In genomic region chr17:3085152-3085551, GRCm38 (mm10) we compare ENCODE assay signal across 8 mouse cellular contexts. TPM values are rescaled to one million over a fixed set of nuclear protein-coding genes. Genes with fewer than 3 reads are reported as not detected.
DNase-seq lines count a peak whose midpoint lies in the region; ATAC-seq and TF ChIP-seq lines count a peak whose summit lies in the region.

No protein-coding gene starts in this region.

- H3K27me3 ChIP-seq in G1E (ENCODE audit: insufficient read depth, low read length): peaks cover 12% of the 10 kb centered on the region; the same call in 1 of the 2 replicates
- no peaks in the 10 kb centered on the region for H3K27me3 ChIP-seq in forebrain, embryonic 12.5 days
- no peaks in the 10 kb centered on the region for H3K27me3 ChIP-seq in liver, embryonic 14.5 days (ENCODE audit: control insufficient read depth, insufficient read depth, low read length)

- H3K9me3 ChIP-seq in G1E (replicated peaks): no peaks in the 10 kb centered on the region
- 0 out of 2 replicates have a peak, but pooled peaks cover 3% of the 10 kb centered on the region for H3K9me3 ChIP-seq in forebrain, embryonic 12.5 days
- H3K9me3 ChIP-seq in liver, embryonic 14.5 days (ENCODE audit: control insufficient read depth, low read length): no peaks in the 10 kb centered on the region

- no peak for TF ChIP-seq CTCF in G1E (IDR thresholded peaks at IDR 0.05; ENCODE audit: low read depth, low read length)
- no peak for TF ChIP-seq CTCF in liver, embryonic 14.5 days (IDR thresholded peaks at IDR 0.05; ENCODE audit: low read depth)

- no peak for TF ChIP-seq EP300 in liver, embryonic 14.5 days (IDR thresholded peaks at IDR 0.05; ENCODE audit: low read depth)

- H3K4me2 ChIP-seq in forebrain, embryonic 12.5 days: peak overlapping the region; percentile 63
- peak overlapping the region; percentile 60 for H3K4me2 ChIP-seq in liver, embryonic 14.5 days (ENCODE audit: low read depth)

- H3K27ac ChIP-seq in forebrain, embryonic 12.5 days: no peak overlapping the region
- H3K27ac ChIP-seq in liver, embryonic 14.5 days: no peak overlapping the region

- no peaks in the 10 kb centered on the region for H3K36me3 ChIP-seq in G1E (replicated peaks)
- no peaks in the 10 kb centered on the region for H3K36me3 ChIP-seq in forebrain, embryonic 12.5 days (replicated peaks)
- H3K36me3 ChIP-seq in liver, embryonic 14.5 days (replicated peaks; ENCODE audit: control insufficient read depth, insufficient read depth, low read depth): no peaks in the 10 kb centered on the region

- H3K9ac ChIP-seq in forebrain, embryonic 12.5 days: no peak overlapping the region
- H3K9ac ChIP-seq in liver, embryonic 14.5 days (replicated peaks): no peak overlapping the region

- H3K4me3 ChIP-seq in G1E (ENCODE audit: low read depth, low read length): peak overlapping the region; percentile 72; the same call in 1 of the 2 replicates
- H3K4me3 ChIP-seq in forebrain, embryonic 12.5 days (replicated peaks): peak overlapping the region; percentile 53
- H3K4me3 ChIP-seq in liver, embryonic 14.5 days (ENCODE audit: insufficient read depth in 1 of 2, low read depth in 2 of 2, low read length in 2 of 2): no peak overlapping the region; a peak in 2 of 4 replicates

- WGBS in forebrain, embryonic 12.5 days: 62% methylated on average over 3 of the region's 3 CpGs
- 58% methylated on average over 3 of the region's 3 CpGs for WGBS in liver, embryonic 14.5 days (ENCODE audit: insufficient replicate concordance)

- DNase-seq in kidney, adult 11 months: peak; percentile 11
- DNase-seq in kidney, postnatal 10 days: no peak
- no peak for DNase-seq in G1E (ENCODE audit: low spot score)
- no peak for DNase-seq in liver, embryonic 14.5 days (ENCODE audit: low read depth in 3 of 3, low spot score in 3 of 3)
- DNase-seq in c-Kit-positive CD71-positive TER-119-positive erythroid progenitor cells, embryonic 14.5 days (ENCODE audit: low spot score): no peak
- DNase-seq in adrenal gland, postnatal 4 days (ENCODE audit: low spot score in 2 of 2): no peak
- no peak for DNase-seq in kidney, adult 8-10 months

- ATAC-seq in G1E (ENCODE audit: extremely low read depth, insufficient number of reproducible peaks, low FRiP score, poor library complexity, severe bottlenecking): no peak
- no peak for ATAC-seq in forebrain, embryonic 12.5 days (ENCODE audit: low FRiP score)
- ATAC-seq in liver, embryonic 14.5 days (ENCODE audit: insufficient read depth): no peak

- peaks cover 15% of the 10 kb centered on the region for H3K4me1 ChIP-seq in G1E (ENCODE audit: insufficient read depth, low read depth, low read length)
- H3K4me1 ChIP-seq in forebrain, embryonic 12.5 days: peaks cover 3% of the 10 kb centered on the region; the same call in 1 of the 2 replicates
- H3K4me1 ChIP-seq in liver, embryonic 14.5 days (replicated peaks; ENCODE audit: control insufficient read depth in 2 of 2, insufficient read depth in 2 of 2, low read length in 1 of 2): peaks cover 0 to 7% of the 10 kb centered on the region in 2 experiments; a peak in 2 of 4 replicates

RNA-seq across cellular contexts. Expression of gene Scaf8, which starts 29.6 kb away (rescaled TPM):
- total RNA-seq in G1E (2014; fragmentation: Nextera tagmentation): 76.5 and 79.9 TPM in 2 replicates
- total RNA-seq in G1E (2017): 38.0 and 43.5 TPM in 2 replicates
- 51.0 and 57.0 TPM in 2 replicates for polyA plus RNA-seq in G1E (2012)
- 27.6 TPM in 2 replicates for polyA plus RNA-seq in forebrain, embryonic 12.5 days (2016; fragmentation: Nextera tagmentation; extraction: Ambion mirVana)
- 7.4 and 10.1 TPM in 2 replicates for polyA plus RNA-seq in liver, embryonic 14.5 days (2012; rRNA removed)
- 8.2 and 8.8 TPM in 2 replicates for polyA plus RNA-seq in liver, embryonic 14.5 days (2014; fragmentation: Nextera tagmentation; extraction: Ambion mirVana)
- 10 to 100 TPM; 57.3 to 60.4 TPM for total RNA-seq in adrenal gland, postnatal 4 days (2021)

Comparison
In these comparisons a context has a peak if more than half of its experiments do, and no peak if none do; other contexts are left out.
1. H3K4me3 ChIP-seq: peak in G1E (single experiment) and forebrain, embryonic 12.5 days (single experiment); none in liver, embryonic 14.5 days (0 of 2).